Mouse (Mus musculus) neural tube, embryonic 14.5 days (tissue): ENCODE data around the gene Odam. TPM values are rescaled to one million over a fixed set of nuclear protein-coding genes. Genes with fewer than 3 reads are reported as not detected.

Source experiments
- ATAC-seq: fragments of 200-750 bp; cut with Nextera tagmentation; 2 replicates; pipeline ENCODE4 v1.8.0; 2017; ENCODE audit warnings: low read depth, mild to moderate bottlenecking, moderate TSS enrichment, moderate library complexity
- H3K27ac ChIP-seq: fragments of 300-500 bp; sonication (generic); 2 replicates; pipeline ENCODE4 v1.5.1; 2014; ENCODE audit warnings: low read depth, mild to moderate bottlenecking, control low read depth, low read length, moderate library complexity, mixed read lengths
- H3K27me3 ChIP-seq: fragments of 300-500 bp; sonication (generic); 2 replicates; pipeline ENCODE4 v1.6.1; 2014; ENCODE audit warnings: low read length; ENCODE audit not compliant: control insufficient read depth, insufficient read depth
- H3K36me3 ChIP-seq: fragments of 300-500 bp; sonication (generic); 2 replicates; pipeline ENCODE4 v1.6.1; 2014; ENCODE audit warnings: low read length, mixed read lengths; ENCODE audit not compliant: control insufficient read depth, insufficient read depth
- H3K4me1 ChIP-seq: fragments of 300-500 bp; sonication (generic); 2 replicates; pipeline ENCODE4 v1.6.1; 2014; ENCODE audit warnings: low read length; ENCODE audit not compliant: control insufficient read depth, insufficient read depth
- H3K4me2 ChIP-seq: fragments of 300-500 bp; sonication (generic); 2 replicates; pipeline ENCODE4 v1.6.1; 2014; ENCODE audit warnings: mild to moderate bottlenecking, low read depth, low read length, control low read depth
- H3K4me3 ChIP-seq: fragments of 300-500 bp; sonication (generic); 2 replicates; pipeline ENCODE4 v1.5.1; 2014; ENCODE audit warnings: low read depth, low read length, control low read depth, mixed read lengths
- H3K9ac ChIP-seq: fragments of 300-500 bp; sonication (generic); replicated peaks from 2 replicates; pipeline ENCODE4 v1.6.1; 2014; ENCODE audit warnings: low read depth, mild to moderate bottlenecking, control low read depth, low read length, mixed read lengths
- H3K9me3 ChIP-seq: fragments of 300-500 bp; sonication (generic); 2 replicates; pipeline ENCODE4 v1.6.1; 2016; ENCODE audit warnings: low read length; ENCODE audit not compliant: control insufficient read depth
- WGBS: fragments of 180-500 bp; shearing (Covaris S2); extraction: QIAGEN DNeasy Blood & Tissue Kit; methylation state at CpG from one replicate; pipeline ENCODE4 v1.1.7; 2014; 5-methylcytosine and 5-hydroxymethylcytosine counted together
- polyA plus RNA-seq: library from polyadenylated mRNA; unstranded; fragments of >200 nt; fragmentation: Nextera tagmentation; extraction: Ambion mirVana; gene quantifications from 2 replicates; pipeline ENCODE4 v1.2.1, GENCODE M21; 2014

Gene Odam
- polyA plus RNA-seq: not detected in 2 replicates

DNA sequence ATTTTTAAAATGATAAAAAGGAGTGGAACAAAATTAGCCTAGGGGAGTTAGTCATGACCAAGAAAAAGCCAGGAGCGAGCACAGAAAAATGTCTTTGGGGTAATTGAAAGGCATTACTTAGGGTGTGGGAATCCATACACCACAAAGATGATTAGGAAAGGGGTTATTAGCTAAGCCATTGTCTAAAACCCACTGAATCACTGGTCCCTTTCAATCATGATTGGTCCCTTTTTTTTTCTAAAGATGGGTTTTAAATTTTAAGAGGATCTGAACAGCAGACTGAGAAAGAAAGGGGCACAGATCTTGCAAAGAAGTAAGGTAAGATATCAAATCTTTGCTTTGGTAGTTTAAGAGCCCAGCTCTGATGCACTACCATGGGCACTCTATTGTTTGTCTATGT lies at the start of gene Odam:
TSS of gene Odam (plus strand) at position 301 of the 400 bp plus-strand sequence.
- no peaks in the 10 kb centered on the region for H3K36me3 ChIP-seq
- ATAC-seq: no peak
- 91% methylated on average over 1 of the region's 1 CpGs for WGBS

DNA sequence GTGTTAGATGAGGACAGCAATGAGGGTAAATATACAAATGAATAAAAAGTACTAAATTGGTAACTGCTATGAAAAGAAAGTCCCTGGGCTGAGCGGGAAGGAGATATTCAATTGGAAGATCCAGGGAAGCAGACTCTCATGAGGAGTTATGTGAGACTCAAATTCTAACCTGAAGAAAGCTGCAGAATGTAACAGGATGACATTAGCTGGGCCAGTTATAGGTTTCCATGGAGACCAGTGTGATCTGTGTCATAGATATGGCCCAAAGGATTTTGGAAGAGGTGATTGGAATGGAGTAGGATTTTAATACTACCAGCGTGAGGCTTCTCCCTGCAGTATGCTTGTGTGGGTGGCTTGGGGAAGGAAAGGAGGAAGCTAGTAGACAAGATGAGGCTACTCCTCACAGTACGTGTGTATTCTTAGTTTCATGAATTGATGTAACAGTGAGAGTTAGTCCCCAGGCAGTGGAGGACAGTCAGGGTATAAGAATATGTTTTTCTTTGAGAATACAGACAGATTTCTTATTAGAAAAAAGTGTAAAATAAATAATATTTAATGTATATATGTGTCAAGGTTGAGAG lies 29.6 kb upstream of the Odam start:
- Histone ChIP-seq H3K27me3 (no peaks in the 10 kb centered on the region), H3K9me3 (no peaks in the 10 kb centered on the region), H3K27ac (no peak overlapping the region), H3K4me1 (no peaks in the 10 kb centered on the region), H3K9ac (no peak overlapping the region), H3K4me2 (no peak overlapping the region), H3K4me3 (no peak overlapping the region), H3K36me3 (no peaks in the 10 kb centered on the region)
- WGBS: 86% methylated on average over 3 of the region's 3 CpGs
- no peak for ATAC-seq

More for the DNA sequence above, at the start of gene Odam:
- Histone ChIP-seq H3K9me3 (no peaks in the 10 kb centered on the region), H3K4me1 (no peaks in the 10 kb centered on the region), H3K9ac (no peak within 1 kb of the TSS), H3K27me3 (no peaks in the 10 kb centered on the region), H3K4me2 (no peak within 1 kb of the TSS), H3K27ac (no peak within 1 kb of the TSS), H3K4me3 (no peak within 1 kb of the TSS)

DNA sequence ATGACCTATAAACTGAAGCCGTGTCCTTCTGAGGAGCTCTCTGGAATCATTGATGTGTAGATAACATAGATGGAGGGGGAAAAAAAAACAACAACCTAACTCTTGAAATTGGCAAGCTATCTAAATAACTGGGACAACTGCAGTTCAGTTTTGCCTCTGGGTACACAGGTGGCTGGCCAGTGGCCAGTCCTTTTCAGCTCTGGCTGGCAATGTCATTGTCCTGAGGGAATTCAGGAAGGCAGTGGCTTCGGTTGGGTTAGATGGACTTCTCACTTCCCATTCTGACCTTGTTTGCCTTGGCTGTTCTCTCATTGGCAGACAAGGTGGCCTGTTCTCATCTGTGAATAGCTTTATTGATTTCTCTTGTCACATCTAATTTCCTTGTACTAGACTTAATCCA lies 14.7 kb upstream of the Odam start:
- Histone ChIP-seq H3K36me3 (no peaks in the 10 kb centered on the region), H3K9ac (no peak overlapping the region), H3K4me3 (no peak overlapping the region), H3K4me2 (no peak overlapping the region), H3K4me1 (no peaks in the 10 kb centered on the region), H3K27ac (no peak overlapping the region), H3K27me3 (no peaks in the 10 kb centered on the region), H3K9me3 (no peaks in the 10 kb centered on the region)
- WGBS: 73% methylated on average over 2 of the region's 2 CpGs
- ATAC-seq: no peak

DNA sequence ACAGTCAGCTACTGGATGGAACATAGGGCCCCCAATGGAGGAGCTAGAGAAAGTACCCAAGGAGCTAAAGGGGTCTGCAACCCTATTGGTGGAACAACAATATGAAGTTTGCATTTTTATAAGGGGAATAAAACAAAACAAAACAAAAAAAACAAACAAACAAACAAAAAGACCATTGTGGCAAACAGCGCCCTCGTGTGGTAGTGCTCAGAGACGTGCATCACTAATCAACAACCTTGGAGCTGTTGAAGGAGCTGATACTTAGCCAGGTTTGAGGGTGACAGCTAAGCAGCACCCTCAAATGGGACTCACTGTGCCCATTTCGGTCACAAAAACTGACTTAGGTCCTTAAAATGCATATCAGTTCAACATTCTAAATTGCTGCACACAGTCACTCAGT lies 13.4 kb upstream of the Odam start:
- Histone ChIP-seq H3K36me3 (no peaks in the 10 kb centered on the region), H3K4me1 (no peaks in the 10 kb centered on the region), H3K4me2 (no peak overlapping the region), H3K9ac (no peak overlapping the region), H3K27ac (no peak overlapping the region), H3K9me3 (no peaks in the 10 kb centered on the region), H3K4me3 (no peak overlapping the region), H3K27me3 (no peaks in the 10 kb centered on the region)
- no peak for ATAC-seq
- WGBS: 37% methylated on average over 4 of the region's 4 CpGs

DNA sequence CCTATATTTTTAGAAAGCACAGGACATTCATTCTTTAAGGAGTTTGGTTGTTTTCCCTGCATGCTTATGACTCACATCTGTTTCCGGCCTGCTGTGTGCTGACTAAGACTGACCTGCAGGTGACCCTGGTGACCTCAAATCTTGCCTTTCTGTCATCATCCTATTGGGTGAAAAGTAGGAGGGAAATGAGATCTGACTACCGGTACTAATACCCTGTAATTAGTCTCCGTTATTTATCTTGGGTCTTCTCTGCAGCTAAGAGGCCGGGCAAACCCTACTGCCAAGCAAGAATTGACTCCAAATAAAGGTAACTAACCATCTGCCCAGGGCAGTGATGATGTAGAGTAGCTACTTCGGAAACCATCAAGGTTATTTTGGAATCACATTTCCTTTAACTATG lies 40.5 kb downstream of the Odam start, which contains the start of gene Csn3:
TSS of gene Csn3 (plus strand) at position 208 of the 400 bp plus-strand sequence.
- no peaks in the 10 kb centered on the region for H3K27me3 ChIP-seq
- H3K4me3 ChIP-seq: no peak within 1 kb of the TSS
- no peaks in the 10 kb centered on the region for H3K36me3 ChIP-seq
- H3K4me1 ChIP-seq: no peaks in the 10 kb centered on the region
- 27% methylated on average over 5 of the region's 5 CpGs for WGBS
- H3K9me3 ChIP-seq: no peaks in the 10 kb centered on the region
- no peak for ATAC-seq
- no peak within 1 kb of the TSS for H3K27ac ChIP-seq
- no peak within 1 kb of the TSS for H3K9ac ChIP-seq
- H3K4me2 ChIP-seq: no peak within 1 kb of the TSS

DNA sequence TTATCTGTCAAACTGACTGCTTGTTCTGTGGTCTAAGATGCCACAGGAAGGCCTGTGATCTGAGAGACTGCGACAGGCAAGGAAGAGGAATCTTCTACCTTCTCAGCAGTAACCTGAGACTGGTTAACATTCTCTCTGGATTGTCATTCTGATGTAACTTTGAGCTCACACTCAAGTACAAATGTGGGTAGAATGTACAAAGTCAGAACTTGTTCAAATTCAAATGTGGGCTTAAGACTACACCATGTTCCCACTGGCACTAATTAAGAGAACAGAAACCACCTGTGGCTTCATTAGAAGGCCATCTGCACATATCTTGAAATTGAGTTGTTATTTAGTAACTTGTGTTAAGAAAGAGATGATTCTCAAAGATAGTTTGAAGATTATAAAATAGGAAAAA lies 46.8 kb downstream of the Odam start:
- Histone ChIP-seq H3K4me2 (no peak overlapping the region), H3K4me3 (no peak overlapping the region), H3K9me3 (no peaks in the 10 kb centered on the region), H3K27me3 (no peaks in the 10 kb centered on the region), H3K4me1 (no peaks in the 10 kb centered on the region), H3K36me3 (no peaks in the 10 kb centered on the region), H3K9ac (no peak overlapping the region), H3K27ac (no peak overlapping the region)
- ATAC-seq: no peak
- 74% methylated on average over 1 of the region's 1 CpGs for WGBS

DNA sequence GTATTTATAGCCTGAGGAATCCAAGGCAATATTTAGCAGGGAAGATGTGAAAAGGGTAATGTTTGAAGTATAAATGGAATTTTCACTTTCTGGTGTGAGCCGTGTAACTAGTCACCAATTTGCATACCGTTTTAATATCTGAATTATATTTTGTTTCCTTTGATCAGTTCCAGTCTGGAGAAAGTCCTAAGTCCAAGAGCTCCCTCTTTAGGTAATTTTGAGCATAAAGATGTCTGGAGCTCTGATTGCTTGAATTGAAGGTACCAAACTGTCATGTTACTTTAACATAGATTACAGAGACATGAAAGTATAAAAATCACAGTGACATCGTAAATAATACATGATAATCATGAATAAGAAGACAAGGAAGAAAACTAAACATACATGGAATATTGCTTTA lies 55.9 kb downstream of the Odam start:
- H3K27ac ChIP-seq: no peak overlapping the region
- H3K4me2 ChIP-seq: no peak overlapping the region
- 44% methylated on average over 3 of the region's 3 CpGs for WGBS

DNA sequence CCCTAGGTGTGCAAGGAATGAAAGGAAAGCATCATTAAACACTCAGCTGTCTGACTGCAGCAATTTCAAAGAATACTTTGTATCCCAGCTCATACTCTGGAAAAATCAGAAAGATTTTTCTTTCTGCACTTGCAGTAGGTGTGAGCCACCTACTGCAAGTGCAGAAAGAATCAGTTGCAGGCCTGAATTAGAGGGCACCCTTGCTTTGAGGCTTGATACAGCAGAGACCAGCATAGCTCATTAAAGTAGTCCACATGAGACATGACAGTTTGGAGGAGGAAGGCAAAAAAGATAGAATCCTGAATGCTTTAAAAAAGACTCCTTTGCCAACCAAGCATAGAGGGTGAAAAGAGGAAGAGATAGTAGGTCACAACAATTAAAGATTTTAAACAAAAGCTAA lies 57.7 kb downstream of the Odam start:
- no peak overlapping the region for H3K4me3 ChIP-seq
- H3K9me3 ChIP-seq: no peaks in the 10 kb centered on the region
- no peak overlapping the region for H3K9ac ChIP-seq
- no peaks in the 10 kb centered on the region for H3K4me1 ChIP-seq
- no peaks in the 10 kb centered on the region for H3K36me3 ChIP-seq
- ATAC-seq: no peak
- no peak overlapping the region for H3K27ac ChIP-seq
- no peak overlapping the region for H3K4me2 ChIP-seq
- no peaks in the 10 kb centered on the region for H3K27me3 ChIP-seq

More for the DNA sequence above, 55.9 kb downstream of the Odam start:
- H3K27me3 ChIP-seq: no peaks in the 10 kb centered on the region
- H3K9me3 ChIP-seq: no peaks in the 10 kb centered on the region
- no peak overlapping the region for H3K9ac ChIP-seq
- H3K4me1 ChIP-seq: no peaks in the 10 kb centered on the region
- H3K36me3 ChIP-seq: no peaks in the 10 kb centered on the region
- no peak overlapping the region for H3K4me3 ChIP-seq
- no peak for ATAC-seq
